Mouse (Mus musculus) forebrain, embryonic 12.5 days (tissue): ENCODE measurements around the gene Myo10. TPM values are rescaled to one million over a fixed set of nuclear protein-coding genes. Genes with fewer than 3 reads are reported as not detected.

Source experiments
- ATAC-seq: fragments of 200-750 bp; cut with Nextera tagmentation; 2 replicates; pipeline ENCODE4 v1.8.0; 2017; ENCODE audit warnings: moderate TSS enrichment; ENCODE audit not compliant: low FRiP score
- H3K27ac ChIP-seq: fragments of 300-500 bp; sonication (generic); 2 replicates; pipeline ENCODE4 v1.5.1; 2016; ENCODE audit warnings: mild to moderate bottlenecking
- H3K27me3 ChIP-seq: fragments of 300-500 bp; sonication (generic); 2 replicates; pipeline ENCODE4 v1.6.1; 2016; ENCODE audit warnings: mild to moderate bottlenecking
- H3K36me3 ChIP-seq: fragments of 300-500 bp; sonication (generic); replicated peaks from 2 replicates; pipeline ENCODE4 v1.6.1; 2016; ENCODE audit warnings: mild to moderate bottlenecking
- H3K4me1 ChIP-seq: fragments of 300-500 bp; sonication (generic); 2 replicates; pipeline ENCODE4 v1.6.1; 2016
- H3K4me2 ChIP-seq: fragments of 300-500 bp; sonication (generic); 2 replicates; pipeline ENCODE4 v1.6.1; 2016; ENCODE audit warnings: mild to moderate bottlenecking, moderate library complexity
- H3K4me3 ChIP-seq: fragments of 300-500 bp; sonication (generic); replicated peaks from 2 replicates; pipeline ENCODE4 v1.5.1; 2016; ENCODE audit warnings: mild to moderate bottlenecking
- H3K9ac ChIP-seq: fragments of 300-500 bp; sonication (generic); 2 replicates; pipeline ENCODE4 v1.6.1; 2016; ENCODE audit warnings: mild to moderate bottlenecking
- H3K9me3 ChIP-seq: fragments of 300-500 bp; sonication (generic); 2 replicates; pipeline ENCODE4 v1.6.1; 2016
- WGBS: fragments of 180-500 bp; shearing (Covaris S2); methylation state at CpG from one replicate; pipeline ENCODE4 v1.1.7; 2016; 5-methylcytosine and 5-hydroxymethylcytosine counted together
- polyA plus RNA-seq: library from polyadenylated mRNA; unstranded; fragments of >200 nt; fragmentation: Nextera tagmentation; extraction: Ambion mirVana; gene quantifications from 2 replicates; pipeline ENCODE4 v1.2.1, GENCODE M21; 2016

The Myo10 gene
- polyA plus RNA-seq, 1 experiment from 2014 or later = 65.6 TPM

DNA sequence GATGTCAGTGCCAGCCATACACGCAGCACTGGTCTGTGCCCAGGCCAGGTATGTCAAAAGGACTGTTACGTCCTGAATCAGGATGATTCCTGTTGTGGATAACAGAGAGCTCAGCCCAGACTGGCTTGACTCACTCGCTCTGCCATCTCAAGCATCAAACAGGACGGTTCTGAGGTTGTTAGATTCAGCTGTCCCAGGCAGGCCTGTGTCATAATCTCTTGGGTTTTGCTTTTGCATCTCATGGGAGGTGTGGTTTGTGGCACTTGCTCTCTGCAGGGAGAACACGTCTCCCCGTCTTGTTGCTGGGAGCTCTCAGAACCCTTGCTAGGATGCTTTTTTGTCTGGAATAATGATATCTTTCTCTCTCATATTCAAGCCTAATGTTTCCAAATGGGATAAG is 97.9 kb downstream of the Myo10 start:
- Histone ChIP-seq H3K27ac (no peak overlapping the region), H3K36me3 (no peaks in the 10 kb centered on the region), H3K9me3 (no peaks in the 10 kb centered on the region), H3K4me1 (peaks cover 14% of the 10 kb centered on the region), H3K9ac (no peak overlapping the region), H3K4me3 (no peak overlapping the region), H3K27me3 (no peaks in the 10 kb centered on the region), H3K4me2 (no peak overlapping the region)
- ATAC-seq = no peak
- WGBS = 86% methylated on average over 6 of the region's 6 CpGs

DNA sequence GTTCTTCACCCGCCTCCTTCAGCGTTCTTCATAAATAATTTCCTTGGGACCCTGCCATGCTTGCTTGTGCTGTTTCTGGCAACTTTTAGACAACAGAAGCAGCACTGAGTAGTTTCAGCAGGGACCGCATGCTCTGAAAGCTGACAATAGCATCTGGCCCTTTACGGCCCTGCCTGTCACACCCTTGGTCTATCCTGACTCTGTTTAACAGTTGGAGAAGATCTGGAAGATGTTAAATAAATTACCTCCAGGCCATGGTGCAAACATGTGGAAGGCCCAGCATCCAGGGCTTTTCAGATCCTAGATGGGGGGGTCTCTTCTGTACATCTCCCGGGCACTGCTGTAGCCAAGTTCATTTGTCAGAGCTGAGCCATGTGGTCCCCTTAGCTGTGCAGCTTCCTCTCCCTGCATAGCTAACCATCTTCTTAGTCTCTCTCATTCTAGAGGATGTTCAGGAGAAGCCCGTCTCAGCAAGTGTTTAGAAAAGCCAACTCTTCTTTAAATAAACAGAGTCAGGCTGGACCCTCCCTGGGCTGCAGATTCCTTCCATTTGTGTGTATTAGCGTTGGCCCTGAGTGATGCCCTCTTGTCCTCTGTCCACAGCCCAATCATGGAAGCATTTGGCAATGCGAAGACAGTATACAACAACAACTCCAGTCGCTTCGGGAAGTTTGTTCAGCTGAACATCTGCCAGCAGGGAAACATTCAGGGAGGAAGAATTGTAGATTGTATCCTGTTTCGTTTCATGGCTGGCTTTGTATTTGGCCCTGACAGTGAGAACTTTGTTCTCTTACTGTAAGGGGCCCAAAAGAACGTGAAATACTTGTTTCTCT is 101.2 kb downstream of the Myo10 start:
- Histone ChIP-seq H3K4me1 (no peaks in the 10 kb centered on the region), H3K27ac (no peak overlapping the region), H3K9ac (no peak overlapping the region), H3K4me2 (no peak overlapping the region), H3K36me3 (no peaks in the 10 kb centered on the region), H3K9me3 (no peaks in the 10 kb centered on the region), H3K4me3 (no peak overlapping the region), H3K27me3 (no peaks in the 10 kb centered on the region)
- WGBS = 81% methylated on average over 12 of the region's 12 CpGs
- no peak for ATAC-seq

DNA sequence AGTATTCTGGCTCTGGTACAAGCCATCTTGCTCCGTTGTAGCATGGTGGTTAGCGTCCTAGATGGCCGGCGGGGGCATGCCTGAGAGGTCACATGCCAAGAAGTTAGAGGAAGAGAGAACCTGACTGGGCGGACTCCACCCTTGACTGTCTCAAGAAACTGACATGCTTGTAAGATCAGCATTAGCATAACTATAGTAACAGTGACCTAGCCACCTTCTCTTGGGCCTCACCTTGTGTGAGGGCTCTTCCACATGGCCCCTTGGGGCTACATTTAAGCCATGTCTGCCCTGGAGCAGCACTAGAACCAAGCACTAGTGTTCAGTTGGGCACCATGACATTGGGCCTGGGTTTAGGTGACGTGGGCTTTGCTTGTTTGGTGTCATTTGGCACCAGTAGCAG is 102.2 kb downstream of the Myo10 start:
- Histone ChIP-seq H3K4me3 (no peak overlapping the region), H3K9me3 (no peaks in the 10 kb centered on the region), H3K27ac (no peak overlapping the region), H3K36me3 (no peaks in the 10 kb centered on the region), H3K4me1 (no peaks in the 10 kb centered on the region), H3K27me3 (no peaks in the 10 kb centered on the region), H3K9ac (no peak overlapping the region), H3K4me2 (no peak overlapping the region)
- WGBS = 97% methylated on average over 6 of the region's 6 CpGs
- ATAC-seq = no peak

DNA sequence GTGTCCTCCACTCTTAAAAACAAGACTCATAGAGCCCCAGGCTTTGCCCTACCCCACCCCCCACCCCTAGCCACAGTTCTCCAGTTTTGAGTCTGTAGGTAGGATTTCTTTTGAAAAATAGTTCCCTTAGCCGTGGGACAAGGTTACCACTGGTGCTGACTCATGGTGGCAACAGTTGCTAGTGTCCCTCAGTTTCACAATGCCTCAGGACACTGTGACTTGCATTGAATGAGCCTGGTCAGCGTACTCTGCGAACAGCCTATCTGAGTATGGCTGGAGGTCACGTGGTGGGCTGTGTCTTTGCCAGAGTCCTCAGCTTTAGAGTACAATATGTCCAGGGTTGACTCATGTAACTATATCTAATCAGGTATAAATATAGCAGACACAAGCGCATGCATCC is 104.5 kb downstream of the Myo10 start:
- Histone ChIP-seq H3K9me3 (no peaks in the 10 kb centered on the region), H3K27me3 (no peaks in the 10 kb centered on the region), H3K27ac (no peak overlapping the region), H3K36me3 (no peaks in the 10 kb centered on the region), H3K9ac (no peak overlapping the region), H3K4me3 (no peak overlapping the region), H3K4me2 (no peak overlapping the region), H3K4me1 (0 out of 2 replicates have a peak, but pooled peaks cover 4% of the 10 kb centered on the region)
- WGBS = 90% methylated on average over 5 of the region's 5 CpGs
- no peak for ATAC-seq

DNA sequence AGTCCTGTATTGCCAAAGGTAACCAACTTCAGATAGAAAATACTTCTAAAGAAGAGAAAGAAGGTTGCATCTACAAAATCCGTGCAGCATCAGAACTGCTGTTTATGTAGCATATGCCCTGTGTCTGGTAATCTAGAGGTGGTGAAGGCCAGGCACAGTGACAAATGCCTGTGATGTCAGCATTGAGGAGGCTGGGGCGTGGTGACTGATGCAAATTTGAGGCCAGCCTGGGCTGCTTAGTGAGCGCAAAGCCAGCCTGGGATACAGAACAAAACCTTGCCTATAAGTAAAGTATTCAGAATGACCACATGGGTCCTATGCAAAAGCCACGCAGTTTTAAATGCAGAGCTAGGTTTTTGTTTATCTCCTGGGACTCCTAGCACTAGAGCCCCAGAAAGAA is 106.2 kb downstream of the Myo10 start:
- Histone ChIP-seq H3K9me3 (no peaks in the 10 kb centered on the region), H3K27me3 (no peaks in the 10 kb centered on the region), H3K9ac (no peak overlapping the region), H3K4me1 (0 out of 2 replicates have a peak, but pooled peaks cover 4% of the 10 kb centered on the region), H3K4me3 (no peak overlapping the region), H3K4me2 (no peak overlapping the region), H3K27ac (no peak overlapping the region), H3K36me3 (no peaks in the 10 kb centered on the region)
- no peak for ATAC-seq
- WGBS = 55% methylated on average over 4 of the region's 4 CpGs

DNA sequence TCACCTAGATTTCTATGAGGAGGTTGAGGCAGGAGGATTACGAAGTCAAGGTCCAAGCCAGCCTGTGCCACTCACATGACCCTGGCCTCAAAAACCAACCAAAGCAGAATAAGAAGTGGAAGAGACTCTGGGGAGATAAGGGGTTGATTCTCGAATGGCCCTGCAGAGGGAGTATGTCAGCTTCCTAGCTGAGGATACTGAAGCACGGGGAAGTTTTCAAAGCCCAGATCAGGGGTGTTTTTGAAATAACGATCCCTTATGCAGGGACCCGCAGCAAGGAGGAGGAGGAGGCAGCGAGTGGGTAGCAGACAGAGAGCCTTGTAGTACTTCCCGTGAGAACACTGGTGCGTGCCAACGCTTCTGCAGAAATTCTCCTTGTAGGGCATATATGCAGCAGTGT is 108.7 kb downstream of the Myo10 start:
- H3K27ac ChIP-seq = no peak overlapping the region
- peak; percentile 53; the same call in 1 of the 2 replicates for ATAC-seq
- no peak overlapping the region for H3K9ac ChIP-seq
- H3K4me1 ChIP-seq = 0 out of 2 replicates have a peak, but pooled peaks cover 4% of the 10 kb centered on the region
- H3K4me2 ChIP-seq = no peak overlapping the region
- H3K9me3 ChIP-seq = no peaks in the 10 kb centered on the region
- no peak overlapping the region for H3K4me3 ChIP-seq
- 29% methylated on average over 9 of the region's 9 CpGs for WGBS
- H3K27me3 ChIP-seq = no peaks in the 10 kb centered on the region
- no peaks in the 10 kb centered on the region for H3K36me3 ChIP-seq

DNA sequence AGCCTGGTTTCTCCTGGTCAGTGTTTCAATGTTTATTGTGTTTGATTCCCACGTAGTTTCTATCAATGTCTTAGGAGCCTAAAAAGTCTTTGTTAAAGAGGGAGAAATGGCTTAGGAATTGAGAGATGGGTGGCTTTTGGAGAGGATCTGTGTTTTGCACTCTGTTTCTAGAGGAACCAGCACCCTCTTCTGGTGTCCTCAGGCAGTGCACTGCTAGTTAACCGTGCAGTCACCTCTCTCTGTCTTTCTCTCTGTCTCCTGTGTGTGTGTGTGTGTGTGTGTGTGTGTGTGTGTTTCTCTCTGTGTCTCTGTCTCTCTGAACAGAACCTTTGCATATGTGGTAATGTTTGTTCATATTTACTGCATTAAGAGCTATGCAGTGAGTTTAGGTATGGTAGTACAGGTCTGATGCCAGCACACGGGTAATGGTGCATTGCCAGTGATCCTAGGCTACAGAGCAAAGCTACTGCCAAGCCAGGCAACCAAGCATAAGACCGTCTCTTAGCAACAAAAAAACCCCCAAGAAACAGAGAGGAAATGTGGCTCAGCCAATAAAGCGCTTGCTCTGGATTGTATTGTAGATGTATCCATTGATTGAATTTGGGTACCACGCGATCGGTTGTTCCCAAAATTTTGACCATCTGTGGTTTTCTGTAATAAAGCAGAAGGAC is 110.6 kb downstream of the Myo10 start:
- H3K9ac ChIP-seq = no peak overlapping the region
- no peaks in the 10 kb centered on the region for H3K9me3 ChIP-seq
- 0 out of 2 replicates have a peak, but pooled peaks cover 4% of the 10 kb centered on the region for H3K4me1 ChIP-seq
- H3K36me3 ChIP-seq = no peaks in the 10 kb centered on the region
- no peak overlapping the region for H3K4me3 ChIP-seq
- no peak overlapping the region for H3K27ac ChIP-seq
- no peak for ATAC-seq
- H3K27me3 ChIP-seq = no peaks in the 10 kb centered on the region
- no peak overlapping the region for H3K4me2 ChIP-seq
- WGBS = 72% methylated on average over 8 of the region's 8 CpGs

DNA sequence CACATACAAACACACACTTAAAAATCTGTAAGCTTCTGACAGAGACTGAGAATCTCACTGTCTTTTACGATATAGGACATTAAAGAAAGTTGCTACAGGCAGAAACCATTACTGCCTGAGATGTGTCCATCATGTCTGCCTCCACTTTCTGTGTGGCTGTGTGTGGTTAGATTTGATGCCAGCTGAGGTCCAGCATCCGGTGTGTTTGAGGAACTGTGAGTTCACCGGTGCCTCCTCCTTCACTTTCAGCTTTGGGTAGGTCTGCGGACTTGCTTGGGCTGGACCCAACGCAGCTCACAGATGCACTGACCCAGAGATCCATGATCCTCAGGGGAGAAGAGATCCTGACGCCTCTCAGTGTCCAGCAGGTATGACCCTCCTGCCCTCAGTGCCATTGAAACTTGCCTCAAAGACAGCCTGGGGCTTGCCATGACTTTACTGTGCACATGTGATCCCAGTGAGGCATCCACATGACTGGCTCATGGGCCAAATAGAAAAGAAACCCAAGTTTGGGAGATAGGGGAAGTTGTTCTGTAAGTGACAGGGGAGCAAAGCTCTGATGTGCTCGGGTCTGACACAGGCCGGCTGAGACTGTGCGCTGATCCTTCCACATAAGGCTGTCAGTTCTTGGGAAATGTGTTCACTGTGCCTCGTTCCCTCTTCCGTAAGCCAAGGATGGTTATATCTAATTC is 111.6 kb downstream of the Myo10 start:
- Histone ChIP-seq H3K4me2 (no peak overlapping the region), H3K4me3 (no peak overlapping the region), H3K27me3 (no peaks in the 10 kb centered on the region), H3K4me1 (0 out of 2 replicates have a peak, but pooled peaks cover 4% of the 10 kb centered on the region), H3K36me3 (no peaks in the 10 kb centered on the region), H3K27ac (no peak overlapping the region), H3K9me3 (no peaks in the 10 kb centered on the region), H3K9ac (no peak overlapping the region)
- 91% methylated on average over 11 of the region's 11 CpGs for WGBS
- no peak for ATAC-seq

DNA sequence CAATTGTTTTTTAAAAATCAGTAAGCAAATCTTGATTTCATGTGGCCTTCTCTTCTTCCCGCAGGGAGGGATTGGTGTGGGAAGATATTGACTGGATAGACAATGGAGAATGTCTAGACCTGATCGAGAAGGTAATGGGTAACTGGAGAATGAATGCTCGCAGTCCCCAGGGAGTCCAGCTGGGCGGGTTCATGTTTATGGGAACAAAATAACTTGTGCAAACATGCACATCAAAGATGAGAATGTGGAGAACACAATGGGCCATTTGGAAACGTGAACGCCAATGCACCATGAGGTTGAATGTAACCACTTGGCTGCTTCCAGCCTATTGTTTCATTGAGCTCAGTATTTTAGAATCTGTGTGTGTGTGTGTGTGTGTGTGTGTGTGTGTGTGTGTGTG is 114.2 kb downstream of the Myo10 start:
- no peaks in the 10 kb centered on the region for H3K27me3 ChIP-seq
- 57% methylated on average over 6 of the region's 6 CpGs for WGBS
- no peak for ATAC-seq

DNA sequence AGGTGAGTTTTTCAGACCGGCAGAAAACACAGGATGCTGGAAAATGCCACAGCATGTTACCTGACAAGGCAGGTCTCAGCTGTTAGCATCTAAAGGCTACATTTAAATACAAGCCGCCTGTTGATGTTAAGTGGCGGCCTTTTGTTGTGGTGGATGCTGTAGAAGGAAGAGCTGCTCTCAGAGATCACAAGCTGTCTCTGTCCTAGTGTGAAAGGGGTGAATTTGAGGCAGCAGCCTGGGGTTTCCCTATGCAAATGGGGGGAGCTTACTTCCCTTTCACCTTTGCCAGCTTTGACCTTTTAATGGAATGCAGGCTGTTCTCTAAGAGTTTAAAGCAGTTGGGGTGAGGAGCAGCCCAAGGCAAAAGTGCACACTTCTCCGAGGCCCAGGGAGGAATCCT is 117.9 kb downstream of the Myo10 start:
- H3K4me3 ChIP-seq = no peak overlapping the region
- no peaks in the 10 kb centered on the region; the same call in 1 of the 2 replicates for H3K36me3 ChIP-seq
- H3K9me3 ChIP-seq = no peaks in the 10 kb centered on the region
- no peak overlapping the region for H3K27ac ChIP-seq
- no peak overlapping the region for H3K9ac ChIP-seq
- H3K4me2 ChIP-seq = no peak overlapping the region
- no peak for ATAC-seq
- WGBS = 51% methylated on average over 4 of the region's 4 CpGs
- no peaks in the 10 kb centered on the region for H3K4me1 ChIP-seq
- no peaks in the 10 kb centered on the region for H3K27me3 ChIP-seq

More for the DNA sequence above, 114.2 kb downstream of the Myo10 start:
- H3K4me3 ChIP-seq = no peak overlapping the region
- no peak overlapping the region for H3K27ac ChIP-seq
- H3K9me3 ChIP-seq = no peaks in the 10 kb centered on the region
- no peaks in the 10 kb centered on the region for H3K4me1 ChIP-seq
- H3K4me2 ChIP-seq = no peak overlapping the region
- no peaks in the 10 kb centered on the region for H3K36me3 ChIP-seq
- H3K9ac ChIP-seq = no peak overlapping the region

DNA sequence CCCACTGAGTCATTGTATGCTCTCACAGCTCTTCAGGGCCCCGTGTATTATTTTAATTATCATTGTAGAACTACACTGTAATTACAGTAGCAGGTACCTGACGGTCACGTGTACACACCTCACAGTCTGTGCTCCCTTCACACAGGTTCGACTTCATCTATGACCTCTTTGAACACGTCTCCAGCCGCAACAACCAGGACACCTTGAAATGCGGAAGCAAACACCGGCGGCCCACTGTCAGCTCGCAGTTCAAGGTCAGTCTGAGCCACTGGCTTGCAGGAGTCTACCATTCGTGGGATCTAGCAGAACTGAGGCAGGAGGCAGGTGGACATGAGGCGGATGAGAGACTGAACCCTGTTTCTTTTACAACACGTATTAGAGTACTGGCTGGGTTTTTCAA is 119.9 kb downstream of the Myo10 start:
- no peak overlapping the region for H3K9ac ChIP-seq
- 89% methylated on average over 13 of the region's 13 CpGs for WGBS
- H3K4me2 ChIP-seq = no peak overlapping the region
- H3K27me3 ChIP-seq = no peaks in the 10 kb centered on the region
- no peak overlapping the region for H3K4me3 ChIP-seq
- H3K4me1 ChIP-seq = no peaks in the 10 kb centered on the region
- H3K27ac ChIP-seq = no peak overlapping the region
- H3K9me3 ChIP-seq = no peaks in the 10 kb centered on the region
- no peak for ATAC-seq
- H3K36me3 ChIP-seq = no peaks in the 10 kb centered on the region; the same call in 1 of the 2 replicates

DNA sequence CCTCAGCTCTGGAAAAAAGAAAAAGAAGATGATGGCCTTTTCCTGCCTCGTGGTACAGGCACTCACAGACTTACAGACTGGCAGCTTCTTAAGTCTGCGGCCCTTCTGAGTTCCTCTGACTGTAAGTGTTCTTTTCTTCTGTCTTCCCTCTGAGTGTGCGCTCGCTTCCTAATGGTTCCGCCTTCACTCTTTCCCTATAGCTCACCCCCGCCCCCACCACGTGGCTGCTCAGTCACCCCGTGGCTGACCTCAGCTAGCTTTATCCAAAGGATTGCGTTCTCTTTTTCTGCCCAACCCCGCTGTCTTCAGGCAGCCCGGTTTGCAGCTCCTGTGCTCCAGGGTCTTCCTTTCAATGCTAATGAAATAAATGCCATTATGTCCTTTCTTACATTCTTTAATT is 129.2 kb downstream of the Myo10 start:
- WGBS = 26% methylated on average over 11 of the region's 11 CpGs
- H3K4me3 ChIP-seq = no peak overlapping the region

More for the DNA sequence above, 129.2 kb downstream of the Myo10 start:
- no peak overlapping the region for H3K4me2 ChIP-seq
- no peak for ATAC-seq
- no peaks in the 10 kb centered on the region; the same call in 1 of the 2 replicates for H3K27me3 ChIP-seq
- H3K9ac ChIP-seq = no peak overlapping the region
- H3K4me1 ChIP-seq = peaks cover 45% of the 10 kb centered on the region
- peak overlapping the region; percentile 97 for H3K27ac ChIP-seq
- no peaks in the 10 kb centered on the region for H3K9me3 ChIP-seq
- H3K36me3 ChIP-seq = peaks cover 3% of the 10 kb centered on the region; the same call in 1 of the 2 replicates
